Mouse (Mus musculus) frontal cortex, adult (tissue): ENCODE measurements around the gene Sash1.

ENCODE experiments used
- ATAC-seq: cut with Nextera tagmentation; 2 replicates; pipeline ENCODE4 v1.9.2; 2017; ENCODE audit warnings: mild to moderate bottlenecking, moderate library complexity, mixed read lengths; ENCODE audit not compliant: low TSS enrichment

Sash1 gene

DNA sequence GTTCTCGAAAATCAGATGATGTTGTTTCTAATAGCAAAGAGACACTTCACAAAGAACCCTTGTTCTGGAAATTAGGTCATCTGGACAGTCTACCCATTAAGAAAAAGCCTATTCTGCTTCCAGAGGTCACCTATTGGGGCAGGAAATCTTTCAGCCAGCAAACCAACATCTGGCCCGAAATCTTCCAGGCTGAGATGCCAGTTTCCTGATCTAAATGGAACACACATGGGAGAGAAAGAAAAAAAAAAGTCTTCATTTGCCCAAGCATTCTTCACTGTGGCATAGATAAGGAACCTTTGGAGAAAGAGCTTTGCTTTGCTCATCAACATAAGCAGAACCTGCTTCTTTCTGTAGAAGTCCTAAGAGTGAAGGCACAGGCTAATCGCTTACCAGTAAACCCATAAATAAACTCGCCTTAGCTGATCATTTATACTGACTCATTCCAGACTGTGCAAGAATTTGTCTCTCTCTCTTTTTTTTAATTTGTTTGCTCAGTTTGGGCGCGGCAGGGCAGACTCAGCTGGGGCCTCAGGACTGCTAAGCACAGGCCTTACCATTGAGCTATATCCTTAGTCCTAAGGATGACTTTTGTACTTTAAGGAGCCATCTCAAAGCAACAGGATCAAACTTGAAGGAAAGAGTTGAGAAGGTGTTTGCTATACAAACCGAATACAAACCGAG is 13.1 kb upstream of the Sash1 start:
- ATAC-seq, result peak; percentile 9; the same call in 1 of the 2 replicates

DNA sequence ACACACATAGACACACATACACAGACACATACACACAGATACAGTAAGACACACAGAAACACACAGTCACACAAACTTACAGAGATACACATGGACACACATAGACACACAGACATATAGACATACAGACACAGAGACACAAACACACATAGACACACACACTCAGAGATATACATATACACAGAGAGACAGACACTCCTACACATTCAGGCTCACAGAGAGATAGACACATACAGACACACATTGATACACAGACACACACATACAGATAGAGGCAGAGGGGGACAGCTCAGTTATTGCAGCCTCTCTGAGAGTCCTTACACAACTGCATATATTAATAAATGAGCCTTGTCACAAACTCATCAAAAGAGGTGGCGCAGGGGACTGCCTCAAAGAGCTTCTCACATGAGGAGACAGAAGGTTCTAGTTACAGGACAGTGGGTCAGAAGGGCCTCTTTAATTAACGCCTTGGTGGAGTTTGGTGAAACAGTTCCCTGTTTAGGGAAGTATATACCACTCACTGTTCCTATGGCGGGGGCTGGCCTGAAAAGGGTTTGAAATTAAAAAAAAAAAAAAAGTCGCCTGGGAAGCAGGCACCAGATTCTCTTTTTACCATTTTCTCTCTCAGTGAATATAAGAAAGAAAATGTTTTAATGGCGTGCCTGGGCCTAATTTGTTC is 12.4 kb upstream of the Sash1 start:
- ATAC-seq, result no peak

DNA sequence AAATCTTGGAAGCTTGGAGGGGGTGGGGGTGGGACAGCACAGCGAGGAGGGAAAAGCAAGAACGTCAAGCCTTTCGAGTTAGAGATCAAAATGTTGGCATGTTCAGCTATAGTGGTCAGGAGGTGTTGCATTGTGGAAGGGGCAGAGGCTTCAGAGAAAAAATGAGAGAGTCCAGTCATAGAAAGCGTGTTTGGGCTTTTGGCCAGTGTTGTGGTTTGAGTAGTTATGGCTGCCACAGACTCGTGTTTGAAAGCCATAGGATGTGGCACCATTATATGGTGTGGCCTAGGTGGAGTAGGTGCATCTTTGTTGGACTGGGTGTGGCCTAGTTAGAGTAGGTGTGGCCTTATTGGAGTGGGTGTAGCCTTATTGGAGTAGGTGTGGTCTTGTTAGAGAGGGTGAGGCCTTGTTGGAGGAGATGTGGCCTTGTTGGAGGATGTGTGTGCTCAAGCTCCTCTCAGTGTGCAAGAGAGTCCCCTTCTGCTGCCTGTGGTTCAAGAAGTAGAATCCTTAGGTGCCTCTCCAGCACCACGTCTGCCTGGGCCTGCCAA is 9.2 kb upstream of the Sash1 start:
- no peak for ATAC-seq

DNA sequence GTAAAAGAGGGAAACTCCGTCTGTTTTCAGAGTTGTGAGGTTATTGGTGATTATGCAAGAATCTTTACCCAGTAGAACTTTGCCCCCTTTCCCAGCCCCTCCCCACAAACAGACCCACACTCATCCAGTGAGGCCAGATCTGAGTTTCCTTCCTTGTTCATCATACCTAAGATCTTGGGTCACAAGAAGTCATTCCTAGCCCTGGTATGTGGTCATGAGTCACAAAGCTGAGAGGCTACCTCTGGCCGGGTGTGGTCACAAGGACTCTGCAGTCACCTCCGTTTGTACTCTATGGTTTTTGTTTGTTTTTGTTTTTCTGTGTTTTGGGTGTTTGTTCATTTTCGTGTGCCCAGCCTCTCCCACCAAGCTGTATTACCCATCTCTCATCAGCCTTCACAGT is 4.6 kb upstream of the Sash1 start:
- no peak for ATAC-seq

DNA sequence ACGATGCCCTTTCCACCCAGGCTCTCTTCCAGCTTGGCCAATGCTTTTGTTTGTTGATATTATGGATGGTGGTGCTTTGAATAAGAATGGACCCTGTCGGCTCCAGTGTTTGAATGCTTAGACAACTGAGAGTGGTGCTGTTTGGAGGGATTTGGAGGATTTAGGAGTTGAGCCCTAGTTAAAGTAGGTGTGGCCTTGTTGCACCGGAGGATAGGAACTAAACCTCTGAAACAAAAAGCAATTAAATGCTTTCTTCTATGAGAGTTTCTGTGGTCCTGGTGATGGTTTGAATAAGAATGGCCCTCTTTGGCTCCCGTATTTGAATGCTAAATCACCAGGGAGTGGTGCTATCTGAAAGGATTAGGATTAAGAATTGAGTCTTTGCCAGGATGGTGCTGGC is 3.5 kb upstream of the Sash1 start:
- no peak for ATAC-seq

DNA sequence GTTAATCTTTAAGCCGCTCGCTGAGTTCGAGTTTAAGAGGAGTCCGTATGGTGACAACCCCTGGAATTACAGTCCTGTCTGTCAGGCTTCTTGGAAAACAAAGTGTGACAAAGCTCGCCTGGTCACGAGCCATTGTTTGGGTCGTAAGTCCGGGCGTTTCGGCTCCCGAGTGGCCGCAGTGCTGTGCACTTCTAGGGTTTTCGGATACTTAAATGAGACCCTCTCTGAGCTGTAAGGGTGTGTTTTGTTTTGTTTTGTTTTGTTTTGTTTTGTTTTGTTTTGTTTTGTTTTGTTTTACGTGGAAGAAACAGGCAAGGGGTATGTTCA is 621 bp upstream of the Sash1 start:
- ATAC-seq, result no peak

DNA sequence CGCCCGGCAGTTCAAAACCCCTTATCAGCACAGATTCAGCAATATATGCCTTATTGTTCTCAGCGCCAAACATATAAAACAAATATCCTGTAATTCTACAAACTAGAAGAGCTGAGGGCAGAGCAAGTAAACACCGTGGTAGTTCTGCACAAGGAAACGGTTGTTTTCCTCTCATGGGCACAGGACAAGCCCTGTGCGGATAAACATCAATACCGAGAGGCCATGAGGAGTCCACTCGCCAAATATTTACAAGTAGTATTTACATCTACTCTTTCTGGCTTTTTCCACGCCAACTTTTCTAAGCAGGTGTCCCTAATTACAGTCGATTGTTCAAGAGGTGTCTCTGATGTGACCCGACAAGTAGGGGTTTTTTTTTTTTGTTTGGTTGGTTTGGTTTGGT is 669 bp downstream of the Sash1 start:
- ATAC-seq, result no peak

DNA sequence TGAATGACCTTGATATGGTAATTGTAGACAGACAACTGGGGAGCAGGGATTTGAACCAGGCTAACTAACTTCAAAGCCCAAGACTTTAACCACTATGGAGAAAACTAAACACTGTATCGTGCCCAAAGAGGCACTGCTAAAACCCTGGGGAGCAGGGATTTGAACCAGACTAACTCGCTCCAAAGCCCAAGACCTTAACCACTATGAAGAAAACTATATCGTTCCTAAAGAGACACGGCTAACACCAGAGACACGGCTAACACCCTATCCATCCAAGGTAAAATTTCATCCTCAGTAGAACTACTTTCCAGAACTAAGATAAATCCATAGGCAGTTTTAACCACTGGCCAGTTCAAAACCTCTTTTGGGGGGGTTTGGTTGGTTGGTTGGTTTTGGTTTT is 1.3 kb downstream of the Sash1 start:
- ATAC-seq, result no peak

DNA sequence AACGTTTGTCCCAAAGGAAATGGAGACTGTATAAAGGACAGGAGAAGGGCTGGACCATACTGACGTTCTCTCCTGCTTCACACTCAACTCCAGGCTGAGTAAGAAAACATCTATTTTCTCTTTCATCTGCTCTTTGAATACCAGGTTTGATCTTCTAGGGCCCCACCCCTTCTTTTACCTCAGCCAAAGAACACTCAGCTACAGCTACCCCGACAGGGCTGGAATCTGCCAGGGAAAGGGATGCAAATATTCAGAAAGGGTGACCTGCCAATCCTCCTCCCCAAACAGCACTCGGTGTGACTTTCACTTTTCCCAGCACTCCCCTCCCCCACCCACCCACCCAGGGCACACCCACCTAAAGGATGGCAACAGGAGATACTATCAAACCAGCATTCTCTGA is 2.2 kb downstream of the Sash1 start:
- no peak for ATAC-seq

DNA sequence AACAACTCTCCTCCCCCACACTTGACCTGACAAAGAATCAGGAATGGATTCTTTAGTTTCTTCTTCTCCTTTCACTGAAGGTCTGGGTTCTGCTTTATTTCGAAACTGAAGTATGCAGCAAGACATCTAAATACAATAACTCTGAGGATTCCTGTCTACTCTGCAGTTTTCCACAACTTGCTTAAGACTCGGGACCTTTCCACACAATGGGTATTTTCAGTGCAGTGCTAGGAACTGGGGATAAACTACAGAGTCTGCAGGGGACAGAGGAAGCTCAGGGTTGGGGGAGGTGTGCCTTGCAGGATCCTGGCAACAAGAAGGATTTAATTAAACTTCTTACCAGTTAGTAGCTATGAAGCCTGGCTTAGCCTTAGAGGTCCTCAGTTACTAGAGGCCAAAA is 4.1 kb downstream of the Sash1 start:
- no peak for ATAC-seq

DNA sequence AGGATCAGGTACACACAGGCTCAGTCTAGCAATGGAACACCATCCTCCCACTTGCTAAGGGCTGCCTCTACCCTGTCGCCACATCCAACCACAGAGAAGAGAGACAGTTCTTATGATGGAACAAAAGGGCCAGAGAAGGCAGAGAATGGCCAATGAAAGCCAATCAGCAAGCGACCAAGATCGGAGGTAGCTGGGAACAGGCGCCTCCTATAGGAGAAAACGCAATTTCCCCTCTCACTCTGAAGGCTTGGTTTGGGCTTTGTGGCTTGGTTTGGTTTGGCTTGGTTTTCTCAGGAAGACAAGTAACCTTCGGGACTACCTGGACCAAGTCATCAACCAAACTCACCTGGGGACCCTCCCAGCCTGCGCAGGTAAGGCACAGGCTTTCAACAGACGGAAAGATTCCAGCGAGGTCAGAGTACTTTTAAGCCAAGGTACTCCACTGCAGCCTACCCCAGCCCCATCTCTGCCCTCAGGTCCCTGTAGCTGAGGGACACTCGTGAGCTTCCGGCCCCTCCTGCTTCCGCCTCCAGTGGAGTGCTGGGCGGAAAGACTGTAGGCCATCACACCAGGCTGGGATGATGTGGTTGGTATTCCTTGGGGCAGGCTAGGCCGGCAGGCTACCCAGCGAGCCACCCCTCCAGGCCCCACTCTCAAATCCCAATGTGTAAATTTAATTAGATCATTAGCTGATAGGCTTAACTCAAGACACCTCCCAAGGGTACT is 4.8 kb downstream of the Sash1 start:
- no peak for ATAC-seq

DNA sequence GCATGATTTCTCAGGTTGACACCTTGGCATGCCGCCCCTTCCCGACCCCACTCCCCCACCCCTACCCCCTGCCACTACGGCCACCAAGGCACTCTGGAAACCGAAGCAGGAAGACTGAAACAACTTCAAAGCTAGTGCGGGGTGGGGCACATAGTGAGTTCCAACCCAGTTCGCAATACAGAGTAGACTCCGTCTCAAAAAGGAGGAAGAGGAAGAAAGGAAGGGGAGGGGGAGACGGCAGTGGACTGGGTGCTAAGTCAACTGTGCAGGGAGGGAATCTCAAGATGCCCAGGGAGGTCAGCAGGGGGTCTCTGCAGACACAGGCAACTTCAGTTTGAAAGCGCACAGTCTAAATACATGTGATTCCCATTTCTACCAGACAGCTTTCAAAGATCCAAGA is 7.0 kb downstream of the Sash1 start:
- ATAC-seq, result no peak

DNA sequence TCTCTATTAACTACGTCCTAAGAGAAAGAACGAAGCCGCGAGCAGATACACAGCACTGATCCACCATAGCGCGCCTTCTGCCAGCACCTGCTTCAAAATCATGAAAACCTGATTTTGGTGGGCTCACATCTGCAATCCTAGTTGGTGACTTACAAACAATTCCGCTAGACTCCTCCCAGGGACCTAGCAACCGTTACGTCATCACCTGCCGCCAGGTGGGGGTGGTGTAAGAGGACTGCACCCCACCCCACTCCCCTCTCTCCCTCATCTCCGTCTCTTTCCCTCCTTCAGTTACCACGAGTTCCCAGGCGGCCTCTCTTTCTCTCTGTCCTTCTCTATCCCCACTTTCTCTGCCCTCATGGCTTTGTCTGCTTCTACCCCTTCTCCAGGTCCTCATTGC is 7.5 kb downstream of the Sash1 start:
- no peak for ATAC-seq

DNA sequence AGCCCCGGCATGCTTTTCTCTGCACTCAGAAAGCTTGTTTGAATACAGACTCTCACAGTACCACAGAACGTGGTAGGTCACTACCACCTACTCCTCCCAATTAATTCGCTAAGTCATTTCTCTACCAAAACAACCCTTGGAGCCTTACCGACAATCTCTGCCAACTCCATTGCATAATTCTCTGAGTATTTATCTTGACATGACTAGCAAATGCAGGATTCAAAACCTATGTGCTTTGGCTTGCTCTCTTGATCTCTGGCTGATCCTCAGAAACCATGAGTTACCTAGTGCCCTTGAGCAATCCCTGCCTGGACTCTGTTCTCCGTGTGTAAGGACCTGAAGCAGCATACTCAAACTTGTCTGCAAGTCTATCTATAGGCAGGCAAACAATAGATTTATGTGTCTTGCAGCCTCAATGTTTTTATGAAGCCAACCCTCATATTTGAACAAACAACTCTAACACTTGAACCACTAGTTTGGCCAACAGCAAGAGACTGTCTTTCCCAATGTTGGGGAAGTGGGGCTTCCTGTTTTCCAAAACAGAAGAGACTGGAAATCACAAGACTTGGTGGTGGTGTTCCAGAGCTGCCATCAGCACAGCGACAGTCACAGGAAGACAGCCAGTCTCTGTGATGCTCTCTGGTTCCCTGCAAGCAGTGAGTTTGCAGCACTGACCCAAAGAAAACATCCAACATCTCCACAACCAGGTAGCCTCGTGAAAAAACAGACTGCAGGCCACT is 12.1 kb downstream of the Sash1 start:
- ATAC-seq, result peak; percentile 86

DNA sequence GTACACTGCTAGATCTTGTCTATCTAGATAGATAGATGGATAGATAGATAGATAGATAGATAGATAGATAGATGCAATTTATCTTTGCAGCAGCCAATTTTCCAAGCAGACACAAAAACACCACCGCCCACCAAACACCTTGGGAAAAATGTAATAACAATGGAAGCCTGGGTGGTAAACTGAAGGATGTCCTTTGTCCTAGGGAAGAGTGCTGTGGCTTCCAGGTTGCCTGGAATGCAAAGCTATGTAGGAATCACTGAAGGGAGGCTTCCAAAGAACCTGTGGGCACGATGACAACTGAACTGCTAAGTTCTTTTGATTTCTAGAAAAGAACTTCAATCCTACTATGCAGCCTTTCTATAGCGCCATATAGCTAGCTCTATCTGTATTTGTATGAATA is 13.1 kb downstream of the Sash1 start:
- ATAC-seq, result no peak

DNA sequence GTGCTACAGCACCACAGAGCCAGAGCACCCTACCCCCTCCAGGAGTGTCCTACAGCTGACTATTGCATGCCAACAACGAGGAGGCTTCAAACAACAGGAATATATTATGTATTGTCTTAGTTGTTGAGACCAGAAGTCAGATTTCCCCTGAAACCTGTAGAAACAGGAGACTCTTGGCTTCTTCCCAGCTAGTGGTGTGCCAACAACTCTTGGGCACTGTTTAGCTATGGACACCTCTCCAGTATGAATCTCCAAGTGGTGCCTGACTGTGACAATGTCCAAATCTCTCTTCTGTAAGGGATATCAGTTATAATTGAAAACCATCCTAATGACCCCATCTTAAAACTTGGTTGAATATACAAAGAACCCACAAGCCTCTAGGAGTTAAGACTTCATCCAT is 13.9 kb downstream of the Sash1 start:
- no peak for ATAC-seq

DNA sequence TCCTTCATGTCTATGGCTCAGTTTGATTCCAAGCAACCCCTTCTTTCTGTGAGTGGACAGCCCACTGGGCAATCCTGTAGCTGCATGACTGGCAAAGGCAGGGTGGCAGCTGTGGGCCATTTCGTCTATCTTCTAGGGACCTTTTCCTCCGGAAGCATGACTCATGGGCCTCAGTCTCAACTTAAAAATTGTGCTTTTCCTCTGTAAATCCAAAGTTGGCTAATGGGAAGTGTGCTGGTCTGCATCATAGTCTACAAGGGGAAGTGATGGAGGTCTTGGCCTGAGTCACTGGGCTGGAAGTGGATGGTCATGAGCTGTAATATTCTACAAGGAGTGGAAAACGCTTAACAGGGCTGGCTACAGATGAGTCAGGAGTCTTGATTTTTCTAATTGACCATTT is 15.5 kb downstream of the Sash1 start:
- no peak for ATAC-seq

DNA sequence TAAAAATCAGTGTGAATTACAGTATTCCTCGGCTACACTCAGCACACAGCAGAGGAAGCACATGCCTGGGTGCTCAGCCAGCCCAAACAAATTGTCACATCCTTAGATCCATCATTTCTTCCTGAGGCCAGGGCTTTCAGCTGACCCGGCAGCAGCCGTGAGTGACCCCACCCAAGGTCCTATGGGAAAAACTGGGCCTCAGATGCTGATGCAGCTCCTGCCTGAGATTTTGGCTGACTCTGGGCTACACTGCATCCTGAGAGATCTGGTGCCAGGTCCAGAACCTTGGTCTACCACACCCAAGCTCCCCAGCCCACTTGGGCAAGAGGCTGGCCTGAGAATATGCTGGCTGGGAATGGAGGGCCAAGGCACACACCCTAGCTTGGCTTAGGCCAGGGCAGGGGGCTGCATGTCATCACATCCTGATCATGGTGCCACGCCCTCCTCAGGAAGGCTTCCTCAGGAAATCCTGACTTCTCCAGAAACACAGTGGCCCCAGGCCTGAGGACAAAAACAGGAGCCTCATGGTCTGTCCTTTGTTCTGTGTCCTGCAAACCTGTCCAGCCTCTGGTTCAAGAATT is 19.7 kb downstream of the Sash1 start:
- no peak for ATAC-seq

DNA sequence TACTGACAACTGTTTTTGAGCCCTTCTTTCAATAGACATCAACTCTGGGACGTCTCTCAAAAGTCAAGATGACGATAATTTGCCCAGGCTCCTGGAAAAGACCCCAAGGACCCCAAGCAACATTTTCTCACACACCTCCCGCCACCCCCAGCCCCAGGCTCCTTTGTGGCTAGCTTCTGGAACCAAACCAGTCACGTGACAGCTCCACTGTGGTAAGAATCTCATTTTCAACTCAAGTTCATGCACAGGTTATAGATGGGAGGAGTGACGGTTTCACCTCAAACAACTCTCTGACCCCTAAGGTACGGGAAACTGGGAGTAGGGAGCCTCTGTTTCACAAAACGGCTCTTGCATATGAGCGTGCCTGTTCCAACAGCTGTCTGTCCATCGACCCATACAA is 25.2 kb downstream of the Sash1 start:
- ATAC-seq, result no peak

DNA sequence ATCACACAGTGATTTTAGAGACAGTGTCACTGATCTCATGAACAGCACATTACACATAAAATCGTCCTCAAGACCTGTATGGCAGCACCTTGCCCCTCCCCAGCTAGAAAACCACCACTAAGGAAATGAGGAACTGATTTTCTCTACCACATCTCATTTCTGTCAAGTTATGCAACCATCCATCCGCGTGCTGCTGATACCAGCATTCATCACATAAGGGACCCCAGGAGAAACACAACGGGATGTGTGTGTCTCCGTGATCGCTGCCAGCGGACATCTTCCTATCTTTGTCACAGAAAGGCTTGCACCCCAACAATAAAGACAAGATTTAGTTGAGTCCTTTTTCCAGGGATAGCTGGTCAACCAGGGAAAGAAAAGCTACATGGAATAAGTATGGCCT is 27.2 kb downstream of the Sash1 start:
- no peak for ATAC-seq

DNA sequence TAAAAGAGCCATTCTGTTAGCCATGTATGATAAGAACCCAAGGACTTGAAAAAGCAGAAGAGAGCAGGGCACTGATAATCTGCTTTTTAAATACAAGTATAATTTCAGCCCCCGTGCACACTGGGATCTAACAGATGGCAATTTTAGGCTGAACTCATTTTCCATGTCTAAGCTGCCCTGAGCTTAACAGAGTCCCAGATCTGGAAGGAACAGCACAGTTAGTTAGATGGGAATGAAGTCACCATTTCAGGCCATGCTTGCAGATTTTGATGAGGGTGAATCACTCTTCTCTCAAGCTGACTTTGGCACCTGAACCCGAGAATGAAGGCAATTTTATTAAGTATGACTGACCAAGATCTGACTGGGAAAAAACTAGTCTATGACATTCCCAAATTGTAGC is 28.9 kb downstream of the Sash1 start:
- no peak for ATAC-seq

DNA sequence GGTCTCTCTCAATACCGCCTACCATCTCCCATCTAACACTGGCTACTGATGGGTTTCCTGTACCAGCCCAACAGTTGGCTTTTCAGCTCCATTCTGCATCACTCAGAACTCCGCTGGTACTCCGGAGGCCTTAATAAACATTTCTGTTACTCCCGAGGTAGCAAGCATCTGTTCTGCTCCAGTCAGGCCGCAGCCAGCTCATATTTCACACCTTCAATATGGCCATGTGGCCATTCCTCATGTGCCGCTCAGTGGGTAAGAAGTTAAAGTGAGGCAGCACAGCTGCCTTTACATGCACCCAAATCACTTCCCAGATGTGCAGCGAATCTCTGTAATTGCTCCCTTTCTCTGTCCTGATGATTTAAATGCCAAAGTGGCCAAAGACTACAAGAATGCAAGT is 32.5 kb downstream of the Sash1 start:
- ATAC-seq, result no peak
